ENCODE assay signal across 18 mouse cellular contexts in genomic region chr7:65452246-65452645, GRCm38 (mm10).
DNase-seq lines count a peak whose midpoint lies in the region; ATAC-seq lines count a peak whose summit lies in the region.
"Had no signal": no experiment of that assay in that cellular context is flagged by ENCODE, and none has a peak within 500 bp of the region (broad histone marks: within the 10 kb centered on the region; RNA-seq: fewer than 3 reads in every experiment).

No protein-coding gene starts in this region.

- intact Hi-C loops in heart, postnatal 14 days (cut with DNase I), result loop anchor here (5.0 kb wide), 1 partner anchor 35 kb away; no protein-coding TSS in a partner anchor

- DNase-seq in gastrocnemius, adult 18-20 months (ENCODE audit: low spot score), result peak; percentile 56
- DNase-seq in gastrocnemius, postnatal 4 days (ENCODE audit: low spot score in 2 of 2), result no peak
- DNase-seq in Muller cell, postnatal 12 days (ENCODE audit: inconsistent ontology term), result peak; percentile 60
- peak; percentile 32 for DNase-seq in gastrocnemius, postnatal 10 days
- no peak for DNase-seq in heart, postnatal 14 days
- no peak for DNase-seq in frontal cortex, postnatal 14 days (ENCODE audit: low spot score in 2 of 2)
- DNase-seq: cerebellum, adult 8-10 months; cerebellum, postnatal 36 days; embryo, embryonic 11 days; kidney, adult 8-10 months; kidney, postnatal 10 days; left cerebral cortex, postnatal 4 days; lung, embryonic 14.5 days; midbrain, embryonic 14.5 days; thymus, postnatal 14 days had no signal

- ATAC-seq in erythroblast, adult 5-6 weeks (replicated peaks; ENCODE audit: low FRiP score, poor library complexity, severe bottlenecking), result no peak
- ATAC-seq: activated CD4-positive, CD25-positive, alpha-beta regulatory T cell, adult 4 months; forebrain, embryonic 13.5 days had no signal

Comparison
In these comparisons a context has a peak if more than half of its experiments do, and no peak if none do; other contexts are left out.
1. DNase-seq: peak in gastrocnemius, adult 18-20 months (single experiment), Muller cell, postnatal 12 days (single experiment) and gastrocnemius, postnatal 10 days (single experiment); none in gastrocnemius, postnatal 4 days (0 of 2), heart, postnatal 14 days (0 of 2) and frontal cortex, postnatal 14 days (0 of 2).